Mouse (Mus musculus): ENCODE measurements around the gene Inpp5a. TPM values are rescaled to one million over a fixed set of nuclear protein-coding genes. Genes with fewer than 3 reads are reported as not detected.

The Inpp5a gene
- polyA plus RNA-seq, 1 experiment from 2014 or later = 25.2 TPM

GRCm38 (mm10) chr7:139536331-139536730, 147.4 kb downstream of the Inpp5a start:
- H3K4me2 ChIP-seq = no peak overlapping the region
- H3K36me3 ChIP-seq (ENCODE audit: control insufficient read depth, insufficient read depth, low read length) = no peaks in the 10 kb centered on the region
- H3K4me1 ChIP-seq (ENCODE audit: control insufficient read depth, insufficient read depth, low read length) = no peaks in the 10 kb centered on the region
- WGBS = 86% methylated on average over 5 of the region's 5 CpGs
- DNase-seq (ENCODE audit: low spot score, missing footprints) = no peak
- no peaks in the 10 kb centered on the region for H3K9me3 ChIP-seq (ENCODE audit: control insufficient read depth, low read length)
- no peak for ATAC-seq (ENCODE audit: low FRiP score)
- H3K9ac ChIP-seq (ENCODE audit: low read length) = no peak overlapping the region
- H3K27me3 ChIP-seq (ENCODE audit: control insufficient read depth, insufficient read depth, low read length) = peaks cover 81% of the 10 kb centered on the region
- no peak overlapping the region for H3K27ac ChIP-seq (ENCODE audit: low read depth, low read length)
- no peak overlapping the region for H3K4me3 ChIP-seq (ENCODE audit: low read depth, low read length)

DNA sequence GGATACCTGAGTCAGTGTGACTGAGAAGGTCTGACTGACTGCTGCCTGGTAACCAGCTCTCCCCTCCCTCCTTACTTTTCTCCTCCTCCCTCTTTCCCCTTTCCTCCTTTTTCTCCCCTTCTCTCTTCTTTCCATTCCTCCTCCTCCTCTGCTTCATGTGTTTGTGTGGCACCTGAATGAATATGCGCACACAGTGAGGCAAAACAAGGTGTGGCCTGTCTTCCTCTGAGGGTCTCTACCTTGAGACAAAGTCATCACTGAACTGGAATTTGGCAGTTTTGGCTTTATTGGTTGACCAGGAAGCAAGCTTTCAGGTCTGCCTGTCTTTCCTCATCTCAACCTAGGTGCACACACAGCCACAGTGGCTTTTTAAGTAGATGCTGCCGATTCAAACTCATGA, 147.9 kb downstream of the Inpp5a start:
- H3K27me3 ChIP-seq (ENCODE audit: control insufficient read depth, insufficient read depth, low read length) = peaks cover 77% of the 10 kb centered on the region
- 96% methylated on average over 2 of the region's 2 CpGs for WGBS
- no peak overlapping the region for H3K9ac ChIP-seq (ENCODE audit: low read length)
- no peak overlapping the region for H3K4me3 ChIP-seq (ENCODE audit: low read depth, low read length)
- DNase-seq (ENCODE audit: low spot score, missing footprints) (no peak), ATAC-seq (ENCODE audit: low FRiP score) (no peak)
- no peak overlapping the region for H3K4me2 ChIP-seq
- H3K36me3 ChIP-seq (ENCODE audit: control insufficient read depth, insufficient read depth, low read length) = no peaks in the 10 kb centered on the region
- H3K4me1 ChIP-seq (ENCODE audit: control insufficient read depth, insufficient read depth, low read length) = no peaks in the 10 kb centered on the region
- H3K9me3 ChIP-seq (ENCODE audit: control insufficient read depth, low read length) = no peaks in the 10 kb centered on the region
- H3K27ac ChIP-seq (ENCODE audit: low read depth, low read length) = no peak overlapping the region

DNA sequence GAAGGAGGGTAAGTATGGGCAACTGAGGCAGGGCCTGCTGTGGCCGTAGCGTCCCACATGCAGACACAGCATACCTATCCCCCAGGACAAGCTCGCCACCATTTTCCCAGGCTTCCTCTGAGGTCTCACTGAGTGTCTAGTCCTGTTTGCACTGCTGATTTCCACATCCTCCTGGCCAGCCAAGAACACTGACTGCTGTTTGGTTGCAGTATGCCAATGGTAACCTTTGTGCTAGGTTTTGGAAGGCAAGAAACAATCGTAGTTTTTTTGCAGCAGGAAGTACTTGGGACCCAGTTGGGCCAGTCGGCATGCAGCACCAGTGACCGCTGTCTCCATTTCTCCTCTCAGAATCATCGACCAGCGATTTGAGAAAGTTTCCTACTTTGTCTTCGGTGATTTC, 148.9 kb downstream of the Inpp5a start:
- H3K9me3 ChIP-seq (ENCODE audit: control insufficient read depth, low read length) = no peaks in the 10 kb centered on the region
- WGBS = 96% methylated on average over 9 of the region's 9 CpGs

DNA sequence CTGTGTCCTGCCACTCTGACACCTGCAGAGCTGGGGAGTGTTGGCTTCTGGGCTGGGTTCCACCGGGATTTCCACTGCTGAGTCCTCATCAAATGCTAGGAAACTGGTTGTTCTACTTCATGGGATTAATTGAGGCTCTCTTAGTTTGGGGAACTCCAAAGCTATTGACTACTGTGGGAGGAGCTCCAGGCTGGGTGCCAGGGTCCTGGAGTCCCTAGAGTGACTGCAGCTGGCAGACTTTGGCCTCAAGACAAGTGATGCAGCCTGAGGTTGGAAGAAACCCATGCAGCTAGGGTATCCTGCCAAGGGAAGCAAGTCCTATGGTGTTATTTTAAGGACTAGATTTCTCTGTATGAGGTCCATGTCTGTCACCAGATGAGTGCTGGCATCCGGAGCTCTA, 149.6 kb downstream of the Inpp5a start:
- Histone ChIP-seq H3K27me3 (ENCODE audit: control insufficient read depth, insufficient read depth, low read length) (peaks cover 75% of the 10 kb centered on the region), H3K4me2 (no peak overlapping the region), H3K27ac (ENCODE audit: low read depth, low read length) (no peak overlapping the region), H3K36me3 (ENCODE audit: control insufficient read depth, insufficient read depth, low read length) (no peaks in the 10 kb centered on the region), H3K4me1 (ENCODE audit: control insufficient read depth, insufficient read depth, low read length) (no peaks in the 10 kb centered on the region), H3K9ac (ENCODE audit: low read length) (no peak overlapping the region), H3K9me3 (ENCODE audit: control insufficient read depth, low read length) (no peaks in the 10 kb centered on the region), H3K4me3 (ENCODE audit: low read depth, low read length) (no peak overlapping the region)
- 89% methylated on average over 2 of the region's 2 CpGs for WGBS
- no peak for DNase-seq (ENCODE audit: low spot score, missing footprints)
- ATAC-seq (ENCODE audit: low FRiP score) = no peak

More for the DNA sequence above, 148.9 kb downstream of the Inpp5a start:
- H3K4me1 ChIP-seq (ENCODE audit: control insufficient read depth, insufficient read depth, low read length) = no peaks in the 10 kb centered on the region
- no peak overlapping the region for H3K27ac ChIP-seq (ENCODE audit: low read depth, low read length)
- H3K36me3 ChIP-seq (ENCODE audit: control insufficient read depth, insufficient read depth, low read length) = no peaks in the 10 kb centered on the region
- no peak overlapping the region for H3K4me3 ChIP-seq (ENCODE audit: low read depth, low read length)
- no peak overlapping the region for H3K9ac ChIP-seq (ENCODE audit: low read length)
- ATAC-seq (ENCODE audit: low FRiP score) = no peak
- no peak overlapping the region for H3K4me2 ChIP-seq
- no peak for DNase-seq (ENCODE audit: low spot score, missing footprints)
- H3K27me3 ChIP-seq (ENCODE audit: control insufficient read depth, insufficient read depth, low read length) = peaks cover 75% of the 10 kb centered on the region

- 76% methylated on average over 1 of the region's 1 CpGs for WGBS
- Histone ChIP-seq H3K4me2 (no peak overlapping the region), H3K9me3 (ENCODE audit: control insufficient read depth, low read length) (no peaks in the 10 kb centered on the region), H3K27ac (ENCODE audit: low read depth, low read length) (no peak overlapping the region), H3K4me3 (ENCODE audit: low read depth, low read length) (no peak overlapping the region), H3K4me1 (ENCODE audit: control insufficient read depth, insufficient read depth, low read length) (peaks cover 11% of the 10 kb centered on the region), H3K9ac (ENCODE audit: low read length) (no peak overlapping the region), H3K36me3 (ENCODE audit: control insufficient read depth, insufficient read depth, low read length) (no peaks in the 10 kb centered on the region), H3K27me3 (ENCODE audit: control insufficient read depth, insufficient read depth, low read length) (peaks cover 68% of the 10 kb centered on the region)
- ATAC-seq (ENCODE audit: low FRiP score) = no peak
- peak; percentile 76 for DNase-seq (ENCODE audit: low spot score, missing footprints)
Measured at GRCm38 (mm10) chr7:139540601-139541000, 151.7 kb downstream of the Inpp5a start.

DNA sequence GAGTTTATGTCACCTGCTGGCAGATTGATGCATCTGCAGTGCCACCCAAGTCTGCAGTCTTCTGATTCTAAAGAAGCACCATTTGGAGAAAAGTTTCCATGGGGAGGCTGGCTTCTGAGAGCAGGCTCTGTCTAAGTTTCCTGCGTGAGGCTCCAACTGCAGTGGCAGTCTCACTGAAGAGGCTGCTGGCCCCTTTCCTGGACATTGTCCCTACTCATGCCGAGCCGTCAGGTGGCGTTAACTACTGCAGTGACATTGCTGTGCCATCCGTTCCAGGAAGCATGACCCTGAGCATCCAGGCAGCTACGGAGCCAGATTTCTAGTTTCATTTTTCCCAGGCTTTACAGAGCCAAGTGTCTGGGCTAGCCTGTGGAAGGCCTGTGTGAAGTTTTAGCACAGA, 152.5 kb downstream of the Inpp5a start:
- H3K4me3 ChIP-seq (ENCODE audit: low read depth, low read length) = no peak overlapping the region
- DNase-seq (ENCODE audit: low spot score, missing footprints) (no peak), ATAC-seq (ENCODE audit: low FRiP score) (no peak)
- peaks cover 13% of the 10 kb centered on the region for H3K4me1 ChIP-seq (ENCODE audit: control insufficient read depth, insufficient read depth, low read length)
- H3K9ac ChIP-seq (ENCODE audit: low read length) = no peak overlapping the region
- no peaks in the 10 kb centered on the region for H3K9me3 ChIP-seq (ENCODE audit: control insufficient read depth, low read length)
- H3K27me3 ChIP-seq (ENCODE audit: control insufficient read depth, insufficient read depth, low read length) = peaks cover 68% of the 10 kb centered on the region
- 84% methylated on average over 6 of the region's 6 CpGs for WGBS
- no peak overlapping the region for H3K27ac ChIP-seq (ENCODE audit: low read depth, low read length)
- no peak overlapping the region for H3K4me2 ChIP-seq
- no peaks in the 10 kb centered on the region for H3K36me3 ChIP-seq (ENCODE audit: control insufficient read depth, insufficient read depth, low read length)

DNA sequence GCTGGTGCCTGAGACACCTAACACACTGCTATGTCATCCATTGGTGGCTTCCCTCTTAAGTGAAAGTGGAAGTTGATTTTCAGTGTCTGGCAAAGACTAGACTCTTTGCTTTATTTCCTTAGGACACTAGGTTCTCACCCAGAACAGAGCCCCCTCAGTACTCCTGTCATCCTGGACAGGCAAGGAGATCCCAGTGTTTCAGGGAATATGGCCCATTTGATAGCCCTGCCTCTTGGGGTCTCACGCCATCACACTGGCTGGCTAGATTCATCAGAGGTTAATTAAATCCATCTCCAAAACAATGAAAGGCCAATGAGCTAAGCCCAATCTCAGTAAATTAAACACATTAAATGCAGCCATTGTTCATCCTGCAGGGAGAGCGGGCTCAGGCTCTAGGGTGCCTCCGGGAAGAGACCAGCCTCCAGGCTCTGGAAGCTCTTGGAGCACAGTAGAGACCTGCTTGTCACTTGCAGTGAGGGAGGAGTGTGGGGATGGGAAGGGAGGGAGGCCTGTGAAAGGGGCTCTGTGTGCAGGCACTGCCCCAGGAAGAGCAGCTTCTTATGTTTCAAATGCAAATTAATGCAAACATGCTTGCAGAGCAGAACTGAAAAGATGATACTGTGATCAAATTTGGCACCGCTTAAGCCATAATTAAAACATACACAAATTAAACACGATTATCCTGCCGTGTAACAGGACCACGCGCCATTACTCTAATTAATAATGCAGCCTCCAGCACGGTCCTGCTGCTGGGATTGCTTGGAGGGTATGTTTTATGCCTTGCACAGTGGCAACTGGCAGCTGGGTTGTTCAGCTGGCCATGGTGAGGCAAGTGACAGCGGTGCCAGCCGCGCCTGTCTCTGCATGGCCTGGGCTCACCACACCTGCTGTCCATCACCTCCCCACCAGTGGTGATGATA, 156.1 kb downstream of the Inpp5a start:
- H3K36me3 ChIP-seq (ENCODE audit: control insufficient read depth, insufficient read depth, low read length) = no peaks in the 10 kb centered on the region
- no peaks in the 10 kb centered on the region for H3K9me3 ChIP-seq (ENCODE audit: control insufficient read depth, low read length)
- H3K27ac ChIP-seq (ENCODE audit: low read depth, low read length) = no peak overlapping the region
- H3K4me3 ChIP-seq (ENCODE audit: low read depth, low read length) = no peak overlapping the region
- ATAC-seq (ENCODE audit: low FRiP score) (peak; percentile 87), DNase-seq (ENCODE audit: low spot score, missing footprints) (no peak)
- H3K4me1 ChIP-seq (ENCODE audit: control insufficient read depth, insufficient read depth, low read length) = peaks cover 23% of the 10 kb centered on the region
- 54% methylated on average over 12 of the region's 12 CpGs for WGBS
- H3K9ac ChIP-seq (ENCODE audit: low read length) = no peak overlapping the region
- H3K4me2 ChIP-seq = no peak overlapping the region
- peaks cover 77% of the 10 kb centered on the region for H3K27me3 ChIP-seq (ENCODE audit: control insufficient read depth, insufficient read depth, low read length)

DNA sequence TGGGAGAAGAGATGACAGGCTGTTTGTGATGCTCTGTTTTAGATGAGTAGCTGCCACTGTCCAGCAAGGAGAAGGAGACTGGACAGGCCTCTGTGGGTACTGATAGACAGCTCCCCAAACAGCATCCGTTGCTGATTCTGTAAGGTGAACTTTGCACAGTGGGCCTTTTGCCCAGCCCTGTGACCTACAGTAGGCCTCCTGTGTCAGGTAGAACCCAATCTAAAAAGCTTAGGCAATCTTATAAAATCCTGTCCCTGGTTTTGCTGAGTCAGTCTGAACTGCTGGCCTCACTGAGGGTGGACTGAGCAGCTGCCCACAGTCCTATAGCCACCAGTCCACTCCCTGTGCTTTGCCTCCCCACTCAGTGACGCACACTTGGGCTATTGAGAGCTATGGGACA, 158.4 kb downstream of the Inpp5a start:
- H3K27me3 ChIP-seq (ENCODE audit: control insufficient read depth, insufficient read depth, low read length) = peaks cover 80% of the 10 kb centered on the region
- no peak for ATAC-seq (ENCODE audit: low FRiP score)
- H3K4me1 ChIP-seq (ENCODE audit: control insufficient read depth, insufficient read depth, low read length) = peaks cover 40% of the 10 kb centered on the region
- no peaks in the 10 kb centered on the region for H3K36me3 ChIP-seq (ENCODE audit: control insufficient read depth, insufficient read depth, low read length)
- no peak overlapping the region for H3K9ac ChIP-seq (ENCODE audit: low read length)
- no peak overlapping the region for H3K4me2 ChIP-seq
- 91% methylated on average over 2 of the region's 2 CpGs for WGBS
- DNase-seq (ENCODE audit: low spot score, missing footprints) = no peak
- no peak overlapping the region for H3K4me3 ChIP-seq (ENCODE audit: low read depth, low read length)
- H3K27ac ChIP-seq (ENCODE audit: low read depth, low read length) = no peak overlapping the region
- H3K9me3 ChIP-seq (ENCODE audit: control insufficient read depth, low read length) = no peaks in the 10 kb centered on the region

GRCm38 (mm10) chr7:139550086-139550783, 161.3 kb downstream of the Inpp5a start:
- H3K9ac ChIP-seq (ENCODE audit: low read length) = peak overlapping the region; percentile 5; the same call in 1 of the 2 replicates
- peak; percentile 85 for DNase-seq (ENCODE audit: low spot score, missing footprints)
- no peak overlapping the region for H3K27ac ChIP-seq (ENCODE audit: low read depth, low read length)
- WGBS = 63% methylated on average over 3 of the region's 3 CpGs
- H3K9me3 ChIP-seq (ENCODE audit: control insufficient read depth, low read length) = no peaks in the 10 kb centered on the region
- no peak overlapping the region for H3K4me3 ChIP-seq (ENCODE audit: low read depth, low read length)
- peaks cover 32% of the 10 kb centered on the region for H3K4me1 ChIP-seq (ENCODE audit: control insufficient read depth, insufficient read depth, low read length)
- H3K4me2 ChIP-seq = no peak overlapping the region
- no peaks in the 10 kb centered on the region for H3K36me3 ChIP-seq (ENCODE audit: control insufficient read depth, insufficient read depth, low read length)
- peaks cover 82% of the 10 kb centered on the region for H3K27me3 ChIP-seq (ENCODE audit: control insufficient read depth, insufficient read depth, low read length)
- no peak for ATAC-seq (ENCODE audit: low FRiP score)

All from midbrain, embryonic 11.5 days (tissue).